Mouse (Mus musculus): ENCODE results near the gene Olfr487. TPM values are rescaled to one million over a fixed set of nuclear protein-coding genes. Genes with fewer than 3 reads are reported as not detected.
"Not testable (repeated sequence)": the region's sequence is repeated elsewhere in the genome, so short reads cannot be mapped to it uniquely, and the experiment has no call there.

The Olfr487 gene
- total RNA-seq (2021), result not detected

- DNase-seq; intact Hi-C loops (cut with DNase I): not testable (repeated sequence)
Observed at GRCm38 (mm10) chr7:108214536-108214935, at the start of gene Olfr487. Gene Olfr487, minus strand, starts transcription at chr7:108214636.

- DNase-seq, result no peak
- intact Hi-C loops (cut with DNase I), result no loop called here
Observed at GRCm38 (mm10) chr7:108258247-108258646, 43.8 kb upstream of the Olfr487 start, which contains the start of gene Olfr488. Gene Olfr488, minus strand, starts transcription at chr7:108258347.

GRCm38 (mm10) chr7:108233551-108233950 lies 19.1 kb upstream of the Olfr487 start:
- no peak for DNase-seq
- intact Hi-C loops (cut with DNase I), result no loop called here

- intact Hi-C loops (cut with DNase I), result no loop called here
- DNase-seq, result no peak
Observed at GRCm38 (mm10) chr7:108196938-108197337, 17.5 kb downstream of the Olfr487 start.

GRCm38 (mm10) chr7:108196337-108196736 lies 18.1 kb downstream of the Olfr487 start:
- DNase-seq; intact Hi-C loops (cut with DNase I): not testable (repeated sequence)

GRCm38 (mm10) chr7:108192714-108193113 lies 21.7 kb downstream of the Olfr487 start:
- DNase-seq; intact Hi-C loops (cut with DNase I): not testable (repeated sequence)

- intact Hi-C loops (cut with DNase I); DNase-seq: not testable (repeated sequence)
Observed at GRCm38 (mm10) chr7:108191196-108191595, 23.2 kb downstream of the Olfr487 start.

GRCm38 (mm10) chr7:108185237-108185636 lies 29.2 kb downstream of the Olfr487 start:
- intact Hi-C loops (cut with DNase I); DNase-seq: not testable (repeated sequence)

GRCm38 (mm10) chr7:108184401-108184800 lies 30.0 kb downstream of the Olfr487 start:
- intact Hi-C loops (cut with DNase I); DNase-seq: not testable (repeated sequence)

- intact Hi-C loops (cut with DNase I); DNase-seq: not testable (repeated sequence)
Observed at GRCm38 (mm10) chr7:108172642-108173041, 41.8 kb downstream of the Olfr487 start, which contains the start of gene Olfr486. Gene Olfr486, minus strand, starts transcription at chr7:108172742.

GRCm38 (mm10) chr7:108159771-108160170 lies 54.7 kb downstream of the Olfr487 start, which contains the start of gene Olfr485:
Gene Olfr485, minus strand, starts transcription at chr7:108159871.
- no peak for DNase-seq
- intact Hi-C loops (cut with DNase I), result no loop called here

Other genes with a start within 250 kb of the Olfr487 start
- not detected for gene Olfr476, start 249.8 kb downstream of the Olfr487 start, total RNA-seq (2021)
- gene Olfr477, start 227.9 kb downstream of the Olfr487 start, total RNA-seq (2021), result not detected
- not detected for gene Olfr478, start 180.6 kb downstream of the Olfr487 start, total RNA-seq (2021)
- not detected for gene Olfr479, start 163.9 kb downstream of the Olfr487 start, total RNA-seq (2021)
- not detected for gene Olfr480, start 147.3 kb downstream of the Olfr487 start, total RNA-seq (2021)
- gene Olfr481, start 134.8 kb downstream of the Olfr487 start, total RNA-seq (2021), result not detected
- under 1 TPM; 0.82 to 0.89 TPM for gene Olfr482, start 117.0 kb downstream of the Olfr487 start, total RNA-seq (2021)
- not detected for gene Olfr483, start 113.8 kb downstream of the Olfr487 start, total RNA-seq (2021)
- gene Olfr484, start 87.2 kb downstream of the Olfr487 start, total RNA-seq (2021), result not detected
- not detected for gene Olfr485, start 54.8 kb downstream of the Olfr487 start, total RNA-seq (2021)
- not detected for gene Olfr486, start 41.9 kb downstream of the Olfr487 start, total RNA-seq (2021)
- not detected for gene Olfr488, start 43.7 kb upstream of the Olfr487 start, total RNA-seq (2021)
- gene Olfr490, start 74.3 kb upstream of the Olfr487 start, total RNA-seq (2021), result not detected
- not detected for gene Olfr491, start 98.8 kb upstream of the Olfr487 start, total RNA-seq (2021)
- not detected for gene Olfr492, start 109.0 kb upstream of the Olfr487 start, total RNA-seq (2021)
- gene Olfr493, start 132.3 kb upstream of the Olfr487 start, total RNA-seq (2021), result not detected
- not detected for gene Olfr494, start 150.7 kb upstream of the Olfr487 start, total RNA-seq (2021)
- gene Olfr495, start 178.5 kb upstream of the Olfr487 start, total RNA-seq (2021), result not detected
- gene Olfr497, start 205.8 kb upstream of the Olfr487 start, total RNA-seq (2021), result not detected